Mouse (Mus musculus): ENCODE measurements around the gene Eml2.
"Not testable (repeated sequence)": the region's sequence is repeated elsewhere in the genome, so short reads cannot be mapped to it uniquely, and the experiment has no call there.

Gene Eml2

DNA sequence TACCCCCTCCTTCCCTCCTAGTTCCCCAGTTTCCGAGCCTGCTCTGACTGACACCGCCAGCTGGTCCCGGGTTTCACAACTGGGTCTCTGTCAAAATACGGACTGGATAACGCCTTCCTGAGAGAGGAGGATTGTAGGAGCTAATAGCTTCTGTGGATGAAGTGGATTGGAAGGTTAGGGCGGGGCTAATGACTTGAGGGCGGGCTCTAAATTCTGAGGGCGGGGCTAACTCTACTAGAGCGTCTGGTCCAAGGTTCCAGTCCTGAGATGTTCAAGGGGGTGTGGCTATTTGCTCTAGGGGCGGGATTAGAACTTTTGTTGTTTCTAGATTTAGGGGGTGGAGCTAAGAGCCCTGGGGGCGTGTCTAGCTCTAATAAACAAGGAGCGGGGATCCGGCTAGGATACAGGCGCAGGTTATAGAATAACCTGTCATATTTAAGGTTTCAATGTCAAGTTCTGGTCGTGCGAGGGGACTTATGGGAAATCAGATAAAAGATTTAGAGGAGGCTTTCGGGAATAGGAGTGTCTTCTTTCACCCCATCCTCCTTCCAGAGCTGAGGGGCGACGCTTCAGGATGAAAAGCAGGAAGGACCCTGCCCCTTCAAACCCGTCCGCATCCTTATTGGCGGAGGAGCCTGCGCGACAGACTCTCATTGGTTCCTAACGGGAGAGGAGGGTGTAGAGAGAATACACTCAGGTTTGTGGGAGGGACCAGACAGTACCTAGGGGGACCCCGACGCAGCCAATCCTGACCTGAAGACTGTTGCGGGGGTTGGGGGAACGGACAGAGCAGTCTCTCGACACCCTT, at the start of gene Eml2:
Eml2 (plus strand) TSS at position 714 of the 808 bp plus-strand sequence.
- peak; percentile 69 for DNase-seq

DNA sequence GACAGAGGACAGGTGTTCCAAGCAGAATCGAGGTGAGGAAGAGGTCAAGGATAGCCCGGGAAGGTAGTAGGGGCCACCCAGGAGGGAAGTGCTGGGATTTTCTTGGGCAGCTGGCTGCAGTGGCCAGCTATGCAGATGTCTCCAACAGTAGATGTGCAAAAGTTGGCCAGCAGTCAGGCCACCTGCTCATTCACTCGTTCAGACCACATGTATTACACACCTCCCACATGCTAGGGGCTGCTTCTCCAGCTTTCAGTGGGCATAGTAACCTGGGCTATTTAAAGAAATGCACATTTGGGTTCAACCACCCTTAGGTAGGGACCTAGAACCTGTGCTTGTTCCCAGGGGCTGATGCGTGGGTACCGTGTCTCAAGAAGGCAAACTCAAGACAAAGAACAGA, 48.5 kb upstream of the Eml2 start:
- no peak for DNase-seq

DNA sequence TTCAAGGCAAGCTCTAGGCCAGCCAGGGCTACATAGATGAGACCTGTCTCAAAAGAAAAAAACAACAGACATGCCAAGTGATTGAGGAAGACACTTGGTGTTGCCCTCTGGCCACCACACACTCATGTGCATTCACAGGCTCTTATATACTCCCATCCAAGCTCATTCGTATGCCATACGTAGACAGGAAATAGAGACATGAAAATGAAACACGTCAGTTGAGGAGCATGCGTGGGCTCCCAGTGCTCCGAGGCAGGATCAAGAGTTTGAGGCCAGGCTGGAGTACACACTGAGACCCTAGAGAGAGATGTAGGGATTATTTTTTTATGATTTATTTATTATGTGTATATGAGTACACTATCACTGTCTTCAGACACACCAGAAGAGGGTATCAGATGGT, 46.8 kb upstream of the Eml2 start:
- no peak for DNase-seq

DNA sequence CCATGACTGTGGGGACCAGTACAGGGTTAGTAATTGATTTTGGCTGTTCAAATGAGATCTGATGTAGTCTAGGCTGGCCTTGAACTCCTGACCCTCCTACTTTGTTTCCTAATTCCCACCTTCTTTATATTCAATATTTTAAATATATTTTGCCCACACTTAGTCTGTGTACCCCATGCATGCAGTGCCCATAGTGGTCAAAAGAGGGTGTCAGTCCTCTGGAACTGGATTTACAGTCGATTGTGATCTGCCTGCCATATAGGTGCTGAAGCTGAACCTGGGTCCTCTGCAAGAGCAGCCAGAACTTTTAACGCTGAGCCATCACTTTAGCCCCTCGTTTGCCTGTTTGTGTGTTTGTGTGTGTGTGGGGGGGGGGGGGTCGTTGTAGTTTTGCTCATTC, 45.6 kb upstream of the Eml2 start:
- DNase-seq = no peak

DNA sequence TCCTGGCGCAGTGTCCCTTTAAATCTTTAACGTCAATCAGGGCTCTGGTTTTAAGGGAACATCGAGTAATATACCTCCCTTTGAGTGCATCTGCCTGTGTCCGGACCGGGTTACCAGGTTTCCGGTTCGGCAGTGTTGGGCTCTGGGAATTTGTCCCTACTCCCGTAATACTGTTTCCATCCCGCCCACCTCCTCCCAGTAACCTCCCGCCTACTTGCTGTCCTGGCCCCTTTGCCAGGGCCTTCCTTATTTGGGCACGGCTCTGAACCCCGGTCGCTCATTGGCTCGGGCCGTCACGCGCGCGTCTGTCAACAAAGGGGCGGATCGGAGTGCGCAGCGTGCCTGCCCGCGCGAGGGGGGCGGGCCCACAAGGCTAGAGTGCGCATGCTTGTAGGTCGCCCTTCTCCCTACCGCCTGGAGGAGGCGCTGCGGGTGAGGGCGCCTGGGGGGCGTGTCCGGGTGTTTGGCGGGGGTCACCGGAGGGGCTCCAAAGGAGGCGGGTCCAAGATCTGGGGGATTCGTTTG, 44.8 kb upstream of the Eml2 start:
- DNase-seq = peak; percentile 99

DNA sequence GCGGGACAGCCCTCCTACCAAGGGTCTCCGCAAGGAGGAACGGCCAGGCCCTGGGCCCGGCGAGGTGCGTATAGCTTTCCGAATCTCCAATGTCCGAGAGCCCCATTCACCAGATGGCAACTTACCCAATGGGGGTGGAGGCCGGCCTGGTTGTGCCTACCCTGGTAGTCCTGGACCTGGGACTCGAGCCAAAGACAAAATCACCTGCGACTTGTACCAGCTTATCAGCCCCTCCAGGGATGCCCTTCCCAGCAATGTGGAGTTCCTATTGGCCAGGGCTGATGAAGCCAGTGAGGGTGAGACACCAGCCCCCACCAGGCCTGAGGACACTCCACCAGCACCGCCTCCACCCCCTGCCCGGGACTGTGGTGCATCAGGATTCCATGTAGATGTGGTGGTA, 40.1 kb upstream of the Eml2 start:
- no peak for DNase-seq

DNA sequence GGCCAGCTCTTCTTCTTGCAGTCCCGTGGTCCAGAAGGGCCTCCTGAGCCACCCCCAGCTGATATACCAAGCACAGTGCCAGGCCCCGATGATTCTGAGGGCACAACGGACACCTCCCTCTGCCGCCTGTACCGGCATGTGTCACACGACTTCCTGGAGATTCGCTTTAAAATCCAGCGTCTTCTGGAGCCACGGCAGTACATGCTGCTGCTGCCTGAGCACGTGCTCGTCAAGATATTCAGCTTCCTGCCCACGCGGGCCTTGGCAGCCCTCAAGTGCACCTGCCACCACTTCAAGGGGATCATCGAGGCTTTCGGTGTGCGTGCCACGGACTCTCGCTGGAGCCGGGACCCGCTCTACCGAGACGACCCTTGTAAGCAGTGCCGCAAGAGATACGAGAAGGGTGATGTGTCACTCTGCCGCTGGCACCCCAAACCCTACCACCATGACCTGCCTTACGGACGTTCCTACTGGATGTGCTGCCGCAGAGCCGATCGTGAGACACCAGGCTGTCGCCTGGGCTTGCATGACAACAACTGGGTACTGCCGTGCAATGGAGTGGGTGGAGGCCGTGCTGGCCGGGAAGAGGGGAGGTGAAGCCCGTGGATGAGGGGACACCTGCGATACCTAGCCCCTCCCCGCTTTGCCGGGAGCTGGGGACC, 39.4 kb upstream of the Eml2 start:
- DNase-seq = no peak

DNA sequence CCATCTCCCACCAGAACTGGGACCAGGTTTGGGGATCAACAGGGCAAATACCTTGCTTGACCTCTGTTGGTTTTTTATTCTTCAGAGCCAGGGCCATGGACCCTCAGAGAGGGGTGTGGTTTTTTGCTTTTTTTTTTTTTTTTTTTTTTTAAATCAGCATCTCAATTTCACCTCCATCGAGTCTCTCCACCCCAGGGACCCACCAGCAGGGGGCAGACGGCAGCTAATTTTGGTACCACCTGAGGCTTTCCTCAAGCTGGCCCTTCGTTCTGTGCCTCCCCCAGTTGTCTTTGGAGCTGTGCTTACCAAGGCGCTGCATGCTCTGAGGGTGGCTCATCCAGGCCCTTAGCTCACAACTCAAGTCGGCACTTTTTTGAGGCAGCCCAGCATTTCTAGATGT, 38.8 kb upstream of the Eml2 start:
- DNase-seq = peak; percentile 83

DNA sequence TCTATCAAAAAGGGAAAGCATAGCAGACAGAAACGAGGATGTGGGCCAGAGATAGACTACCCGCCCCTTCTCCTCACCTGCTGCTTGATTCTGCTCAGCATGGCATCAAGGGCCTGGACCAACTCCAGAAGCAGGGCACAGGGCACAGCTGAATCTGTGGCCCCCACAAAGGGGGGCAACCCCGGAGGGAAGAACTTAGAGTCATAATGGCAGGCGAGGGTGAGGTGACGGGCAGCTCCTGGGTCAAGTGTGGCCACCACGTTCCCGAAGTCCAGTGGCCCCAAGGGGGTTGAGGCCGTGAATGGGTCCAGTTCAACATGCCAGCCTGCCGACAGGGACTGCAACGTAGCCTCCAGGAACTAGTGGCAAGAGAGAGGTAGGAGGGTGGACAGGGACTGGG, 29.4 kb upstream of the Eml2 start:
- no peak for DNase-seq

DNA sequence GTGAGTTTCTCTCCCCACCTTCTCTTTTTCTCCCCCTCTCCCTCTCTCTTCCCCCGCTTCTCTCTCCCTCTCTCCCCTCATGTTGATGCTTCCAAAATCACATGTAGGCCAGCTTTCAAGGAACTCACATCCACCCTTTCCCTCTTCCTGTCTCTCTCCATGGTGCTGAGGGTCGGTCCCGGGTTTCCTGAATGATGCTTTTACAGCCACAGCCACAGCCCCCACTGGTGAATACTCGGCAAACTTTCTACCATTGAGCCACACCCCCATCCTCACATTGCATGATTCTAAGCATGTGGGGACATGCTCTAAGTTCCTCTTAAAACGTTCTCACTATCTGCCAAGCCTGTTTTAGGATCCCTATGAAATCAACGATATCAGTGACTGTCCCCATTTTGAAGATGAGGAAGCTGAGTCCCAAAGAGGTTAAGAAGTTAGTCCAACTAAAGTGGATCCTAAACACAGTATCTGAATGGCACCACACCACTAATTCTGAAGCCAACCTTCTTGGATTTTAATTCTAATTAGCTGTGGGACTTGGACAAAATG, 28.6 kb upstream of the Eml2 start:
- DNase-seq = peak; percentile 50

DNA sequence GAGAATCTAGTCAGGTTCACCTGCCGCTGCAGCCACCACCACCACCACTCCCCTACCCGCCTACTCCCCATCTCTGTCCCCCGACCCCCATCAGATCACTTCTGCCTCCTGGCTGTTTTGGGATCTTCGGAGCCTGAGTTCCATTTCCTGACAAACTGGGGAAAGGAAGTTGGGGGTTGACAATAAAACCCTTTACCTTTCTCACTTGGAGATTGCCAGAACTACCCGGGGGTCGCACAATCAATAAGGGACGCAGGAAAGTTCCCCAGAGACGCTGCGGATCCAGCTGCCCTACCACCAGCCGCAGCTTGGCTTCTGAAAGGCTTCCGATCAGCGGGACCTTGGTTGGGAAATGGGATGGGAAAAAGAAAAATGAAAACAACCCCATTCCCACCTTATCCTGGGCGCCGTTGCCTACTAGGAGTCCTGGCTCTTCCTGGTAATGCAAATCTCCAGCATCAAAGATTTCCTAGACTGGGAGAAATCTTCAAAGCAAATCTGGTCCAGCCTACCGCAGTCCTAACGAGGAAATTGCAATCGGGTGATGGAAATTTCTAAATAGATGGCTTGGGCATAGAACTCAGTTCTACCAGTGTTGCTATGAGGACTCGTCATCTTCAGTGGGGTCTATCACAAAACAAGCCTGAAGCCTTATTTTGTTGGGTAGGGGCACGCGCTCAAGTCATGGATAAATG, 27.9 kb upstream of the Eml2 start:
- DNase-seq = no peak

DNA sequence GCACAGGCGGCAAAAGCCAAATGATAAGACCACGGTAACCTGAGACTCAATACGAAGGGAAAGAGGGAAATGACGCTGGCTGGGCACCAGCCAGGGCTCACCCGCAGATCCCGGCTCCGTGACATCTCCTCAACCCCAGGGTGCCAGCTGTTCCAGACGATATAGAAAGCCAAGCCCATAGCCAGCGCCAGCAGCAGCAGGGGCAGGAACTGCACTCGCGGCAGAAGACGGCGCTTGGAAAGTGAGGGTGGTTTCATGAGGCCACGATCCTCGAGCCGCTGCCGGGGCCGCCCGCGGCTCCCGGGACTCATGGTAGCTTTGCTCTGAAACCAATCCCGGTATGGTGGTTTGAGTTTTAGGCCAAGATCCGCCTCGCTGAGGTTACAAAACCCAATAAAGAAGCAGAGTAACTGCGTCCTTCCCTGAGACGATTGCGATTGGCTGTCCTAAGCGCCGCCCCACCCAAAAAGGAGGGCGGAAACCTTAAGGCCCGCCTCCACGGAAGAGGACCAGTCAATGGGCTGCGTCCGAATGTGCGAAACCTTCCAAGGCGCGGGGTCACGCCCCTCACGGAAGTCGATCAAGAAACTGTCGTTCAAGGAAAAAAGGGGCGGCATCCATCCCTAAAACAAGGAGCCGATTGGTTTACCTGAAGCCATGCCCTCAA, 27.2 kb upstream of the Eml2 start, which contains the start of gene Qpctl:
Qpctl (minus strand) TSS at position 417 of the 667 bp plus-strand sequence.
- peak; percentile 99 for DNase-seq

DNA sequence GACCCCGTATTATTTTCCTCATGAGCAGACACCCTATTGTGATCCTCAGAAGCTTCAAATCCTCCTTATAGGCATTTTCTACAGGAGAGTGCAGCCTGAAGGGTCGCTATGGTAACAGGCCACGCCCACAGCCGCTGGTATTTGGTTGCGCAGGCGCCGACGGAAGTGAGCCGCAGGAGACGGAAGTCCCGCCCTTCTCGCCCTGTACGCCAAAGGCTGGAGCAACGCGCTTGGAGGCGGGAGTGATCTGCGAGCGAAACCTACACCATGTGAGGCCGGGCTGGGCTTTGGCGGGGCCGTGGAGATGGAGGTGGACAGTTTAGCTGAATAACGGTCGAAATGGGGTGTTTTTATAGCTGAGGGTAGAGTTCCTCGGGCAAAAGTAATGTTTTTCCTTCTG, 26.6 kb upstream of the Eml2 start, which contains the start of gene Snrpd2:
Snrpd2 (plus strand) TSS at position 97 of the 400 bp plus-strand sequence.
- peak; percentile 100 for DNase-seq

DNA sequence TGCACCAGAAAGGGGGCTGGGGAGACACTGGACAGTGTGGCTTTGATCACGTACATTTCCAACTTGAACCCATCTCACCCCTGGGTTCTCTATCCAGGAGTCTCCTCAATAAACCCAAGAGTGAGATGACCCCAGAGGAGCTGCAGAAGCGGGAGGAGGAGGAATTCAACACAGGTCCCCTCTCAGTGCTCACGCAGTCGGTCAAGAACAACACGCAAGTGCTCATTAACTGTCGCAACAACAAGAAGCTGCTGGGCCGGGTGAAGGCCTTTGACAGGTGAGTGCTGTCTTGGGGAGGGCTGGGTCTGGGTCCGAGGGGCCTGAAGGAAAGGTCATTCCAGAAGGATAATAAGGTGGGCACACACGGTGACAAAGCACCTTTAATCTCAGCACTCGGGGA, 25.1 kb upstream of the Eml2 start:
- DNase-seq = not testable (repeated sequence)

DNA sequence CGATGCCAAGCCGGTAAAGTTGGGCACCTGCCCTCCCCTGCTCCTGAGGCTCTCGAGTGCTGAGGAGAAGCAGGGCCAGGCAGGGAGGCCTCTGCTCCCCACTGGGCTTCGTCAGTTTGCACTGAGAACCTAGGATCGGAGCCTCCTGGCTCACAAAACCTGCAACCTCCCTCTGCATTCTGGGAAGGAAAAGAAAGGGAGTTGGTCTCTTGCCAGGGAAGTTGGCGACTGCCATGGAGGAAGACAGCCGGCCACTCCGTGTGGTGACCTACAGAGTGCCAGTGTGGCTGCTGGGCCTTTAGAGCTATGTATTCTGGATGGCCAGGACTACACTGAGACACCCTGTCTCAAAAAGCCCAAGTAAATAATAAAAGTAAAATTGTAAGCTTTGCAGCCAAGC, 21.4 kb upstream of the Eml2 start:
- no peak for DNase-seq

DNA sequence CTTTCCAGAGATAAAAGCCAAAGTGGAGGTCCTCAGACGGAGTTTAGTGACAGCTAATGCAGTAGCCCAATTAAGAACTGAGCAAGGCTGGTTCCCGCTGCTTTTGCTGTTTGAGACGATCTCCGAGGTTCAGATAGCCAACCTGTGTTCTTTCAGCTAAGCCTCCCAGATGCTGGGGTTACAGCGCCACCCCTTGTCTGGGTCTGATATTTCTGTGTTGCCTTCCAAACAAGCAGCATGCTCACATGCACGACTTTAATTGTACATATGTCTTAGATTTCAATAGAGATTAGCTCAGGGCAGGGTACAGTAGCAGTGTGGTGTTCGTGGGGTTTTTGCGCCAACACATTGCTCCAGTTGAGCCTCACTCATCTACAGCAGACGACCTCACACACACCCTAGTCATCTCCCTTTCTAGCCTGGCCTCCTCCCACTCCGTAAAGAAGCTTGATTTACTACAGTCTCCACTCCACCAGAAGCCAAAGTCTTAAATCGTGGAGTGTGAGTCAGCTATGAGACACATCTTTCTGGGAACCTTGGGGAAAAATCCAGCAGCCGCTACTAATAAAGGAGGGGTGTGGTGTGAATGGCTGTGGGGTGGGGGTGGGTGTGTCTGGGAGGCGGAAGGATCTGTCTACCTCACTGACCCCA, 20.3 kb upstream of the Eml2 start:
- DNase-seq = peak; percentile 44

DNA sequence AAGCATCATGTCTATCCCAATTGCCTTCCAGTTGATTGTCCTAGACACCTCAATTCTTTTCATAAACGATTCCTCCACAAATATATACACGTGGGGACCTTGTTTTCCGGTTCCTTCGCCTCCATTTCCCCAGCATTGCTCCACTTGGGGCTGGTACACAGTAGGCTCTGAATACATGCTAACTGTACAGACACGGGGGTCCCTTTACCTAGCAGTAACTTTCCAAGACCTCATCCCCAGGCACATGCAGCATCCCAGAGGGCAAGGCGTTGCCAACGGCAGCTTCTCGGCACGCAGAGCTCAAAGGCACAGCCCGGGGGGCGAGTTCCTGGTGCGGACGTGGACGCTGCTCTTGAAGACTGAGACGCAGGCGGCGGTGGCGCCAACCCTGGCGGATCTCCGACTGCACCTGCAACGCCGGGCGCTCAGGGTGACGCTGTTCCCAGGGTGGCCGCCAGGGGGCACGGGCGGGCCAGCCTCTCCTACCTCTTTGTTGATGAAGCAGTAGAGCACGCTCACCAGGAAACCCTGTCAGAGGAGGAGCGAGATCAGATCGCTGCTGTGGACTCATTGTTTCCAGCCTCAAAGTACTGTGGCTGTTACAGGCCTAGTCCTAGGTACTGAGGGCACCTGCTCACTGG, 18.9 kb upstream of the Eml2 start:
- DNase-seq = peak; percentile 94

DNA sequence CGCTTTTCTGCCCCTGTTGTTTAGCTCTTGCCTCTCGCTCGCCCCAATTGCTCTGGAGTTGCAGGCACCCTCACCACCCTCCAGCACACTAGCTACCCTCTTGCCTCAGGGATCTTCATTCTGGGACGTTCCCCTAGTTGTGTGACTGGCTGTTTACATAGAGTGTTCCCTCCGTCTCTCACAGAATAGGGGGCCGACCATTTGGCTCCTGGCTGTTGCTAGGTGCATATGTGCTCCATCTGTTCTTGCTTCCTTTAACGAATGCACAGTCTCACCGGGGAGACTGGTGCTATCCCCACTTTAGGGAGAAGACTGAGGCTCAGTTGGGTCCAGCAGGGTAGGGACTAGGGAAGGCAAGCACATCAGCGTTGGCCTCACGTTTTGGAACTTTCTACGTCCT, 17.6 kb upstream of the Eml2 start:
- DNase-seq = no peak

DNA sequence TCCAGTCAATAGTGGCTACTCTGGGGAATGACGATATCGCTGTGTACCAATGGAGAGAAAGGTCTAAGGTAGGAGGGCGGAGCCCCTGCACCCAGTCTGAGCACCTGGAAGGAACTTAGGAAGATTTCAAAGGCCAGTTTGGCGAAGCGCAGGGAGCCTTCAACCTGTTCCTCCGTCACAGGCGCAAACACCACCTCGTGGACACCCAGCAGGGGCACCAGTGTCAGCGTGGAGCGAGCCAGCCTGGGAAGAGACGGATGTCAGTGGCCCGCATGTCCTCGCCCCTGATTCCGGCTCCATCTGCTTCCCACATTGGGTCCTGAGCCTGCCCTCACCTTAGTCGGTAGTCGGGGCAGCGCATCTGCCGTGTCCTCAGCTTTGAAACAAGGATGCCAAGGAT, 16.8 kb upstream of the Eml2 start:
- no peak for DNase-seq

DNA sequence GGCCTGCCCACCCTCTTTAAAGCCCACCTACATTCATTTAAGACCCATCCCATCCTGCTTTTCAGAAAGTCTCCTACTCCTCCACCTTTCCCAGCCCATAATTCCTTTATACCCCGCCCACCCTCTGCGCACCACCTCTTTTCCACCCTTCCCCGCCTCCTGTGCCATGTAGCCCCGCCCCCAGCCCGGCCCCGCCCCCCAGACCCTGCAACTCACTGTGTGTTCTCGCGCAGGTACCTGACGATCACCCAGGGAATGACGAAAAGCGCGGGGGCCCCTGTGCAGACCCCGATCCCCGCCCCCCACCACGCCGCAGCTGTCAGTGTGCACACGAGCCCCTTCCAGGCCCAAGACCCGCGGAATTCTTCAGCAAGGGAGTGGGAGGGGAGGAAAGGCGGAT, 16.1 kb upstream of the Eml2 start:
- DNase-seq = peak; percentile 70

DNA sequence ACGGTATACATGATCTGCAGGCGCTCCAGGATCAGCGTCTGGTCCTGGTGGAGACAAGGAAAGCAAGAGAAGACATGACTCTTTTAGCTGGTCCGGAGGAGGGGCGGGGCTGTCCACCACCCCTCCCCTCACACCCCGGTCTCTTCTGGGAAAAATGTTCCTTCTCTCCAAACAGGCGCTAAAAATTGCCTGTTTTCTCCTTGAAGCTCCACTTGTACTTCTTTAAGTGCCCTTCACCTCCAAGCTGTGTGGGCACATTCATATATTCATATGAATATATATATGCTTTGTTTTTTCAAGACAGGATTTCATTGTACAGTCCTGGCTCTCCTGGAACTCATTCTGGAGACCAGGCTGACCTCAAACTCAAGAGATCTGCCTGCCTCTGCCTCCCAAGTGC, 13.3 kb upstream of the Eml2 start:
- DNase-seq = no peak

DNA sequence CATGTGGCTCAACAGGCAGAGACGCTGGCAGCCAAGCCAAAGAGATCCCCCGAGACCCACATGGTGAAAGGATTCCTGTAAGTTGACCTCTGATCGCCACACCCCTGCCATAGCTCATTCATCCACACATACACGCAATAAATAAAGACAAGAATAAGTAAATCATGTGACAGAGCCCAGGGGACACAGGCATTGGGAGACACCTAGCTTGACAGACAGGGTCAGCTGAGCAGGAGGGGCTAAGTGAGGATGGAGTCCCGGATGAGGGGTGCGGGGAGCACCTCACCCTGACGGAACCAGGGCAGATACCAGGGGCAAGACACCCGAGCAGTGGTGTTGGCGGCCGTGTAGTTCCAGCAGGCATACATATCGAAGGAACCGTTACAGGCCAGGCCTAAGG, 12.5 kb upstream of the Eml2 start:
- DNase-seq = no peak

Measured in kidney, postnatal 10 days (tissue).